Mouse (Mus musculus): ENCODE measurements around the gene Rab3gap1. TPM values are rescaled to one million over a fixed set of nuclear protein-coding genes. Genes with fewer than 3 reads are reported as not detected.

Rab3gap1 gene
- 83.1 TPM for polyA plus RNA-seq (2017; shearing (Covaris generic))

GRCm38 (mm10) chr1:127868300-127869261, at the start of gene Rab3gap1:
TSS of gene Rab3gap1 (plus strand) at chr1:127868773.

GRCm38 (mm10) chr1:127854486-127855222, 13.9 kb upstream of the Rab3gap1 start, which contains the start of gene Map3k19:
TSS of gene Map3k19 (minus strand) at chr1:127855031.

Other genes with a start within 250 kb of the Rab3gap1 start
- gene Tmem163, start 189.2 kb upstream of the Rab3gap1 start, polyA plus RNA-seq (2017; shearing (Covaris generic)): not detected
- not detected for gene Acmsd, start 139.4 kb upstream of the Rab3gap1 start, polyA plus RNA-seq (2017; shearing (Covaris generic))
- 144 TPM for gene Ccnt2, start 94.6 kb upstream of the Rab3gap1 start, polyA plus RNA-seq (2017; shearing (Covaris generic))
- 1.1 TPM for gene Map3k19, start 13.7 kb upstream of the Rab3gap1 start, polyA plus RNA-seq (2017; shearing (Covaris generic))
- 3.1 TPM for gene Zranb3, start 234.3 kb downstream of the Rab3gap1 start, polyA plus RNA-seq (2017; shearing (Covaris generic))
- gene R3hdm1, start 234.5 kb downstream of the Rab3gap1 start, polyA plus RNA-seq (2017; shearing (Covaris generic)): 90.9 TPM

Data from inflammation-experienced regulatory T-cells, adult 16 weeks (primary cell).